Mouse (Mus musculus) urinary bladder, adult 2 months (tissue): ENCODE results near the gene Mlf1. TPM values are rescaled to one million over a fixed set of nuclear protein-coding genes. Genes with fewer than 3 reads are reported as not detected.

ENCODE experiments used
- DNase-seq: peaks from one replicate; pipeline ENCODE4 v3.0.0; 2022; ENCODE audit warnings: low spot score
- polyA plus RNA-seq: library from polyadenylated mRNA; depleted of rRNA; stranded (reverse); fragments of >200 nt; gene quantifications from 2 replicates; pipeline ENCODE4 v1.2.3, GENCODE M21; 2012; rRNA removed

Mlf1 gene
- polyA plus RNA-seq, result 0.92 and 0.97 TPM in 2 replicates

DNA sequence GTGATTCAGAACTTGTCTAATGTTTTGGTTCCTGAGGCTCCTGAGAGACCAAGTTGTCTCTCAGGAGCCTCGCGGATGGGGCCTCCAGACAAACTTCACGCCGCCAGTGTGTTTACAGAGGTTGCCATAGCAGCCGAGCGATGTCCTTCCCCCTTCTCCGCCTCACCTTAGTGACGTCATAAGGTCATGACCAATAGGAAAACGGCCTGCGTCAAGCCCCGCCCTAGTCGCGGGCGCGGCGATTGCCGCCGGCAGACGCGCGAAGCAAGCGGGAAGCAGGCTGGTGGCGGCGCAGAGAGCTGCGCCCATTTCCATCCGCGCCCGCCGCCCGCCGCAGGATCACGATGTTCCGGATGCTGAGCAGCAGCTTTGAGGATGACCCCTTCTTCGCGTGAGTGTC, at the start of gene Mlf1:
TSS of gene Mlf1 (plus strand) at position 226 of the 400 bp plus-strand sequence.
- DNase-seq, result peak; percentile 61

DNA sequence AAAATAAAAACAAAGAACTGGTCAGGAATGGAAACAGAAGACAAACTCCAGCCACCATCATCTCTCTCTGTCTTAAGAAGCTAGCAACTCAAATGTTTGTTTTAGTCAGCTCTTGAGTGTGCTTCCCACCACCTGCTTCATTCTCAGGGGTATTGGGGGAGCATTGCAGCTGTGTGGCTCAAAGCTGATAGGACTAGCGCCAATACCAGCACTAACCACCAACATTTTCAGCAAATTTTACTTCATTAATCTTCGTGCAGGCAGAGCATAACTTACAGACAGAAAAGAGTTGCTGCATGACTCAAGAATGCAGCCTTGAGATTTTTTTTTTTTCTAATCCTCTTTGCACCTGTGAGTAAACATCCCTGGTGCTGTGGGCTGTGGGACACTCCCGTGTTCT, 34.3 kb upstream of the Mlf1 start:
- no peak for DNase-seq

GRCm38 (mm10) chr3:67340921-67341320, 33.0 kb upstream of the Mlf1 start:
- DNase-seq, result no peak

DNA sequence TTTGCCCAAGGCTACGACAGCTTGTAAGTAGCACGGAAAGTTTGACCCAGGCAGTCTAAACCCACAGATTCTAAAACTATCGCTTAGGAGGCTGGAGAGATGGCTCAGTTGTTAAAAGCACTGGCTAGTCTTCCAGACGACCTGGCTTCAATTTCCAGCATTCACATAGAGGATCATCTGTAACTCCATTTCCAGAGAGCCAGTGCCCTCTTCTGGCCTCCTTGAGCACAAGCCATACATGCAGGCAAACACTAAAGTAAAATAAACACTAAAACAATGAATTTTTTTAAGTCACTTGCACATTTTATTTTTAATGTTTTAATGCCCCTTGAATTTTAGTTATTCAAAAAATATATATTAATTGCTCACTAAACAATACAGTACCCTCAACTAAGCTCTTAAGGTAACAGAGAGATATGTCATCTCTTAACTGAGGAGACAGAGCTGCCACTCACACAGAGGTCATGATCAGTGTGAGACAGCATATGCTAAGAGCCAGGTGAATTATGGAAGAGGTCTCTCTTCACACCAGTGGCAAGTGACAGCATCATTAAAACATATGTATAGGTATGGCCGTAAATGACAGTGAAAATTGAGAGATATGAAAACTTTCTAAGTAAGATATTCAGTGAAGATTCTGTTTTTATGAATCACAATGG, 30.8 kb upstream of the Mlf1 start:
- DNase-seq, result no peak

GRCm38 (mm10) chr3:67344599-67344998, 29.3 kb upstream of the Mlf1 start:
- DNase-seq, result no peak

- DNase-seq, result no peak
Observed at GRCm38 (mm10) chr3:67346674-67347073, 27.2 kb upstream of the Mlf1 start.

GRCm38 (mm10) chr3:67351406-67352127, 22.3 kb upstream of the Mlf1 start:
- DNase-seq, result no peak

GRCm38 (mm10) chr3:67352128-67352762, 21.7 kb upstream of the Mlf1 start:
- no peak for DNase-seq

- no peak for DNase-seq
Observed at GRCm38 (mm10) chr3:67352763-67353149, 21.1 kb upstream of the Mlf1 start.

DNA sequence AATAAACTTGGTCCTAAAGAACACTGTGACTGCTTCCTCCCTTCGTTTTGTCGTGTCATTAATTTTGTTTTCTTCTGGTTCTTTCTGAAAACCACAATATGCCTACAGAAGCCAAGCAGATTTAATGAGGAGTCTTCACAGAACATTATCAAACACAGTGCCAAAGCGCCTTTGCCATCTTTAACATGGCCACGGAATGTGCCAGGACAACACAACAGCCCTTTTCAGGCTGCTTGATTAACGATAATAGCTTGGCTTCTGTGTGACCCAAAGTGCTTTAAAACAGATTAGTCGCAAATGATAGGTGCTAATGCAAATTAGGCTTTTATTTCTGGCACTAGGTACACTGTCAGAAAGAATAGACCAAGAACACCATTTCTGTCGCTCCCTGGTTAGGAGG, 15.5 kb upstream of the Mlf1 start:
- DNase-seq, result no peak

DNA sequence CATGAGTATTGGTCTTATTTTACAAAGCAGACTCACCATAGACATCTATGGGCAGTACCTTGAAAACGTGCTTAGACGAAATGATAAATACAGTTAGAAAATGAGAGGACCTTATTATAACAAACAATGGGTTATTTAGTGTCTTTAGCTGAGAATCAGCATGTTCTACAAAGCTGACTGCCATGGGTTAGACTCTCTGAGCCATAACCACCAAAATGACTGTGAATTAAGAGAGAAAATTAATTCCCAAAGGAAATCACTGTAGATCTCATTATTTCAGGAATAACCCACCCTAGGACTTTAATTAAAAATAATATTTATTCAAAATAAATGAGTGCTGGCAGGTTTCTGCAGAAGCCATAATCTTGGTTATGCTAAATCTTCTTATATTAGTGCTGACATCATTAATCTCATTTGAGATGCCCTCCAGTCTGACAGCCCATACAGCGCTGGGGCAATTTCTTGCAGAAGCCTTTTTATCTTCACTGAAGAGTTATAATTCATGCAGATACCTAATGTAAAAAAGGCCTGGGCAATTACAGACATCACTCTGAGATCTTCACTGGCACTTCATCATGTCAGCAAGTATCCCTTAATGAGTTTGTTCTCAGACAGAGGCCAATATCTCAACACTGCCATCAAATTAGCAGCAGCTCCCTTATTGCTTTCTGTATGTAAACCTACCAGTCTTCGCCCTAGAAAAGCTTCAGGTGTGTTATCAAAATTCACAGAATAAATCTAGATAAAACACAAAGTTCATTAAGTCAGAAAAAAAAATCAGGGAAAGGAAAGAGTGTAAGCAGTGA, 7.6 kb upstream of the Mlf1 start:
- no peak for DNase-seq

DNA sequence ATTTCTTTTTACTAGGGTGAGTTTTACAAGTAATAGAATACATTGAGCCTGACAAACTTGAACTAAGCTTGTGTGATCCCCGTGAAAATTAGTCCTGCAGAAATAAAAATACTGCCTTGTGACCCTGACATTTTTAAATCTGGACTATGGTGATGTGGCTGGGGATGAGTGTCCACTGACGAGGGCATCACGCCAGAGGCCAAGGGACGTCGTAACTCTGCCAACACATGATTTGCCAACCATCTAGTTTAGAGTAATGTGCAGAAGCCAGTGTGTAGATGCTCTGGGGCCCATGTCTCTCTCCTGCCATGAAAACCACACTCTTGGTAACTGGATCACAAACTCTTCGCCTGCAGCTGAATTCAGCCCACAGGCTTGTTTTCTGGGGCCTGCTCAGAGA, 6.4 kb upstream of the Mlf1 start:
- no peak for DNase-seq

- no peak for DNase-seq
Observed at GRCm38 (mm10) chr3:67369407-67370079, 4.4 kb upstream of the Mlf1 start.

DNA sequence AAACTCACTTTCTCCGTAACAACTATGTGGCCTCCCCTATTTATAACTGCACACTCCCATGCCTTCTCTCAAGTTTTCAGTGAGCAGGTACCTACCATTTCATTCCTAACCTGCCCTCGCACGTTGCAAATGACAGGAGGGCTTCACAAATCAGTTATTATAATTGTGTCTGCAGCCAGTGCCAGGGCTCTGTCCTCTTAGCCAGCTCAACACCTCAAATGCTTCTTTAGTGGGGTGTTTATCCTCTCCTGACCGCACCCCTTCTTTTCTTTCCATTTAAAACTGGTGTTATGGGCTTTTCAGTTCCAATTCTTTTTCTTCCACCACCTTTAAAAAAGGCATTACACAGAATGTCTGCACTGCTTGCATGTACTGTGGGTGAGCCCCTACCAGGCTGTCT, 1.7 kb upstream of the Mlf1 start:
- no peak for DNase-seq

GRCm38 (mm10) chr3:67372781-67373180, 1.1 kb upstream of the Mlf1 start:
- DNase-seq, result no peak

DNA sequence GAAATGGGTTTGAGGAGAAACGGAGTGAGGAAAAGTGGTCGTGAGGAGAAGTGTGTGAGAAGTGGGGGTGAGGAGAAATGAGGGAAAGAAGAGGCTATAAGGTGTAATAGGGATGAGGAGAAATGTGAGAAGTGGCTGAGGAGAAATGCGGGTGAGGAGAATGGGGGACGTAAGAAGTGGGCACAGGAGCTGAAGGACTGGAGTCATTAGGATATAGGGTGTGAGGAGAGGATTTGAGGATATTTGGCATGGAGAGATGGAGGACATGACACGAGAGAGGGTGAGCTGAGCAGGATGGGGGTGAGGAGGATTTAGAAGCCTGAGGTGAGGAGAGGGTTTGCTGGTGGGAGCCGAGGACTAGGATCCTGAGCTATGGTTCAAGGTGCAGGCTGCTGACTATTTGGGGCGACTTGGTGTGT, 472 bp downstream of the Mlf1 start:
- DNase-seq, result no peak

DNA sequence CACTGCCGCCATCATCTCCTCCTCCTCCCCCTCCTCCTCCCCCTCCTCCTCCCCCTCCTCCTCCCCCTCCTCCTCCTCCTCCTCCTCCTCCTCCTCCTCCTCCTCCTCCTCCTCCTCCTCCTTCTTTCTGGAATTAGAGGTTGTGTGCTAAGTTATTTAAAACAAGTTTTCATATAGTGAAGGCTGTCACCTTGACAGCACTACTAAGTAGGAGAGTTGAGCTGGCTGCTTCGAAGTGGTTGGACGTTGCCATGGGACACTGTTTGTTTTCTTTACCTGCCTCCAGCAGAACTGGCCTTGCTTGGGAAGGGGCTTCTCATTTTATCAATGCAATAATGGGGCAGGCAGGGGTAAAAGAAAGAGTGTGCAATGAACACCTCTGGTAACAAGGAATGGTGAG, 1.2 kb downstream of the Mlf1 start, which contains the start of gene Gm17402:
TSS of gene Gm17402 (minus strand) at position 101 of the 400 bp plus-strand sequence.
- DNase-seq, result no peak

- no peak for DNase-seq
Observed at GRCm38 (mm10) chr3:67378215-67378614, 4.3 kb downstream of the Mlf1 start.

GRCm38 (mm10) chr3:67429338-67429998, 55.6 kb downstream of the Mlf1 start:
- DNase-seq, result no peak

GRCm38 (mm10) chr3:67429999-67430380, 56.1 kb downstream of the Mlf1 start, which contains the start of gene Gfm1:
Gene Gfm1 (plus strand): TSS chr3:67430096.
- DNase-seq, result peak; percentile 78

DNA sequence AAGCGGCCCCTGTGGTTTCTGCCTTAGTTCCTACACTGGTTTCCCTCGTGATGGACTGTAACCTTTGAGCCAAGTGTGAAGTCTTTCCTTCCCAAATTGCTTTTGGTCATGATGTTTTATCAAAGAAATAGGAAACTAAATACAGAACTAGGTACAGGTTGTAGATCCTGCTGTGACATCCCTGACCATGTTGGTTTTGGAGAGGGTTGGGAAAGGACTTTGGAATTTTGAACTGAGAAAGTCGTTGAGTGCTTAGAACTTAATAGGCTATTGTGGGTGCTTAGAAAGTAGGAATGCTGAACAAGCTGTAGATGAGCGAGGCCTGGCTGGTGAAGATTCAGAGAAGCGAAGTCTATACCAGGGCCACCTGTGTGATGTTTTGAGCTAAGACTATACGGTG, 60.1 kb downstream of the Mlf1 start:
- no peak for DNase-seq
